ENCODE assay signal across 10 mouse cellular contexts in the genomic region with DNA sequence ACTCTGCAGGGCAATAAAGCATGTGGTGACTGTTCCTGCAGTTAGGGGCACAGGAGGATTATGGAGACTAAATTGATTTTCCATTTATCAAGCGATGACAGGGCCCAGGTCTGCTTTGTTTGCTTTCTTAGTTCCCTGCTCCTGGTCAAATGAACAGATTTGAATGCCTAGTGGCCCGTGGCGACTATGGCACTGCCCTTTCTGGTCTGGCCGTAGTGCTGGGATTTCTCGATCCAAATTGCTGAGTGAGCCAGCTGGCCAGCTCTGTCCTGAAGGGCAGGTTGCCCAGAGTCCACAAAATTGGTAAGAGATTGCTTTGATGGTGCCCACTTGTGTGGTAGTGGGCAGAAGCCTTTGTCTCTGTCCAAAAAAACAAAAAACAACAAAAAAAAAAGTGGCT. TPM values are rescaled to one million over a fixed set of nuclear protein-coding genes. Genes with fewer than 3 reads are reported as not detected.
DNase-seq lines count a peak whose midpoint lies in the region; ATAC-seq and TF ChIP-seq lines count a peak whose summit lies in the region.
"Had no signal": no experiment of that assay in that cellular context is flagged by ENCODE, and none has a peak within 500 bp of the region (broad histone marks: within the 10 kb centered on the region; RNA-seq: fewer than 3 reads in every experiment).

No protein-coding gene starts in this region.

- H3K4me2 ChIP-seq in midbrain, embryonic 13.5 days (replicated peaks), result no peak overlapping the region
- no peak overlapping the region for H3K4me2 ChIP-seq in midbrain, postnatal 0 days (ENCODE audit: low read depth, low read length, poor library complexity, severe bottlenecking)
- H3K4me2 ChIP-seq: liver, embryonic 15.5 days had no signal

- DNase-seq in midbrain, embryonic 10.5 days (ENCODE audit: low spot score), result no peak
- DNase-seq in cerebellum, postnatal 10 days, result peak; percentile 96
- peak; percentile 26 for DNase-seq in hindlimb bud, embryonic 11.5 days (ENCODE audit: extremely low spot score, low read depth, low spot score)
- DNase-seq in midbrain, postnatal 0 days (ENCODE audit: low spot score), result peak; percentile 77
- no peak for DNase-seq in gastrocnemius, postnatal 4 days (ENCODE audit: low spot score in 2 of 2)
- DNase-seq in yolk sac, embryonic 10.5 days (ENCODE audit: low spot score), result no peak
- DNase-seq: gastrocnemius, adult 2 months had no signal

- peak overlapping the region; percentile 57; the same call in 1 of the 2 replicates for H3K27ac ChIP-seq in midbrain, embryonic 10.5 days (replicated peaks)
- no peak overlapping the region for H3K27ac ChIP-seq in midbrain, embryonic 13.5 days
- no peak overlapping the region for H3K27ac ChIP-seq in midbrain, postnatal 0 days (ENCODE audit: low read depth, low read length)
- H3K27ac ChIP-seq: gastrocnemius, adult 2 months; liver, embryonic 15.5 days had no signal

- peaks cover 80% of the 10 kb centered on the region for H3K27me3 ChIP-seq in midbrain, embryonic 10.5 days (ENCODE audit: low read depth, poor library complexity, severe bottlenecking)
- peaks cover 37% of the 10 kb centered on the region for H3K27me3 ChIP-seq in midbrain, embryonic 13.5 days
- no peaks in the 10 kb centered on the region for H3K27me3 ChIP-seq in midbrain, postnatal 0 days (ENCODE audit: insufficient read depth, low read length)
- H3K27me3 ChIP-seq: liver, embryonic 15.5 days had no signal

- WGBS in midbrain, embryonic 10.5 days, result 52% methylated on average over 5 of the region's 5 CpGs
- WGBS in midbrain, embryonic 13.5 days, result 25% methylated on average over 5 of the region's 5 CpGs
- 28% methylated on average over 5 of the region's 5 CpGs for WGBS in midbrain, postnatal 0 days

- TF ChIP-seq CTCF in midbrain, postnatal 0 days (IDR thresholded peaks at IDR 0.05), result no peak

- no peak for ATAC-seq in midbrain, embryonic 13.5 days
- ATAC-seq in midbrain, postnatal 0 days (ENCODE audit: low FRiP score), result no peak
- ATAC-seq: inflammation-experienced regulatory T-cells, adult 6 months had no signal

- H3K9ac ChIP-seq in midbrain, embryonic 13.5 days (replicated peaks), result no peak overlapping the region
- no peak overlapping the region for H3K9ac ChIP-seq in midbrain, postnatal 0 days (replicated peaks; ENCODE audit: low read length, poor library complexity, severe bottlenecking)
- H3K9ac ChIP-seq: liver, embryonic 15.5 days had no signal

- no peak overlapping the region for H3K4me3 ChIP-seq in midbrain, embryonic 10.5 days
- no peak overlapping the region for H3K4me3 ChIP-seq in midbrain, embryonic 13.5 days (replicated peaks)
- no peak overlapping the region for H3K4me3 ChIP-seq in midbrain, postnatal 0 days (ENCODE audit: low read depth, low read length)
- H3K4me3 ChIP-seq: gastrocnemius, adult 2 months; liver, embryonic 15.5 days had no signal

- H3K4me1 ChIP-seq in midbrain, embryonic 10.5 days, result peaks cover 31% of the 10 kb centered on the region
- peaks cover 7% of the 10 kb centered on the region for H3K4me1 ChIP-seq in midbrain, embryonic 13.5 days (replicated peaks)
- no peaks in the 10 kb centered on the region for H3K4me1 ChIP-seq in midbrain, postnatal 0 days (ENCODE audit: insufficient read depth, low read length)
- H3K4me1 ChIP-seq: liver, embryonic 15.5 days had no signal

- H3K36me3 ChIP-seq in midbrain, embryonic 10.5 days, result no peaks in the 10 kb centered on the region
- H3K36me3 ChIP-seq in midbrain, embryonic 13.5 days, result no peaks in the 10 kb centered on the region
- H3K36me3 ChIP-seq in midbrain, postnatal 0 days (ENCODE audit: insufficient read depth, low read length), result no peaks in the 10 kb centered on the region
- H3K36me3 ChIP-seq: liver, embryonic 15.5 days had no signal

- H3K9me3 ChIP-seq in midbrain, embryonic 10.5 days (replicated peaks), result no peaks in the 10 kb centered on the region
- H3K9me3 ChIP-seq in midbrain, embryonic 13.5 days, result no peaks in the 10 kb centered on the region
- H3K9me3 ChIP-seq in midbrain, postnatal 0 days (ENCODE audit: low read length), result no peaks in the 10 kb centered on the region
- H3K9me3 ChIP-seq: liver, embryonic 15.5 days had no signal

RNA-seq across cellular contexts. Expression of gene Nav2, which starts 21.9 kb away (rescaled TPM):
- 13.7 and 19.4 TPM in 2 replicates for polyA plus RNA-seq in midbrain, embryonic 10.5 days (2016; fragmentation: Nextera tagmentation; extraction: Ambion mirVana)
- 22.2 and 23.2 TPM in 2 replicates for polyA plus RNA-seq in midbrain, embryonic 13.5 days (2015; fragmentation: Nextera tagmentation; extraction: Ambion mirVana)
- total RNA-seq in midbrain, postnatal 0 days (2014; rRNA removed), result 53.8 and 67.5 TPM in 2 replicates
- polyA plus RNA-seq in midbrain, postnatal 0 days (2015; fragmentation: Nextera tagmentation; extraction: Ambion mirVana), result 12.4 and 18.3 TPM in 2 replicates
- 10 to 100 TPM; 79.5 to 86.2 TPM for total RNA-seq in gastrocnemius, postnatal 4 days (2021)

RNA-seq across cellular contexts. Expression of gene E2f8, which starts 49.0 kb away (rescaled TPM):
- 17.1 and 18.8 TPM in 2 replicates for polyA plus RNA-seq in midbrain, embryonic 10.5 days (2016; fragmentation: Nextera tagmentation; extraction: Ambion mirVana)
- 5.0 and 5.9 TPM in 2 replicates for polyA plus RNA-seq in midbrain, embryonic 13.5 days (2015; fragmentation: Nextera tagmentation; extraction: Ambion mirVana)
- total RNA-seq in midbrain, postnatal 0 days (2014; rRNA removed), result 1.0 and 1.8 TPM in 2 replicates
- 0.53 and 0.70 TPM in 2 replicates for polyA plus RNA-seq in midbrain, postnatal 0 days (2015; fragmentation: Nextera tagmentation; extraction: Ambion mirVana)
- 10 to 100 TPM; 11.7 to 12.8 TPM for total RNA-seq in gastrocnemius, postnatal 4 days (2021)
- total RNA-seq: gastrocnemius, adult 2 months had no signal

Comparison
In these comparisons a context has a peak if more than half of its experiments do, and no peak if none do; other contexts are left out.
1. DNase-seq: peak in cerebellum, postnatal 10 days (2 of 2), hindlimb bud, embryonic 11.5 days (single experiment) and midbrain, postnatal 0 days (single experiment); none in midbrain, embryonic 10.5 days (single experiment), gastrocnemius, postnatal 4 days (0 of 2) and yolk sac, embryonic 10.5 days (single experiment).